Mouse (Mus musculus): ENCODE results near the gene Gm11238. TPM values are rescaled to one million over a fixed set of nuclear protein-coding genes. Genes with fewer than 3 reads are reported as not detected.
"Not testable (repeated sequence)": the region's sequence is repeated elsewhere in the genome, so short reads cannot be mapped to it uniquely, and the experiment has no call there.

The Gm11238 gene
- not detected in 2 replicates for polyA plus RNA-seq (2012; ENCODE audit: insufficient read depth, insufficient read length, missing spikeins)

- H3K4me3 ChIP-seq (ENCODE audit: insufficient read depth, low read depth, low read length); H3K4me1 ChIP-seq (ENCODE audit: control insufficient read depth, insufficient read depth, insufficient read length, low read length); H3K27ac ChIP-seq (replicated peaks; ENCODE audit: low read depth, low read length): not testable (repeated sequence)
Measured at GRCm38 (mm10) chr4:73607581-73607980, at the start of gene Gm11238. Gm11238 (plus strand) TSS chr4:73607881.

GRCm38 (mm10) chr4:73599248-73599647 lies 8.4 kb upstream of the Gm11238 start:
- H3K4me3 ChIP-seq (ENCODE audit: insufficient read depth, low read depth, low read length): no peak overlapping the region
- no peak overlapping the region for H3K27ac ChIP-seq (replicated peaks; ENCODE audit: low read depth, low read length)
- no peaks in the 10 kb centered on the region for H3K4me1 ChIP-seq (ENCODE audit: control insufficient read depth, insufficient read depth, insufficient read length, low read length)

GRCm38 (mm10) chr4:73622684-73623083 lies 15.0 kb downstream of the Gm11238 start, which contains the start of gene Gm11237:
Gm11237 (plus strand) TSS chr4:73622984.
- H3K4me1 ChIP-seq (ENCODE audit: control insufficient read depth, insufficient read depth, insufficient read length, low read length); H3K27ac ChIP-seq (replicated peaks; ENCODE audit: low read depth, low read length); H3K4me3 ChIP-seq (ENCODE audit: insufficient read depth, low read depth, low read length): not testable (repeated sequence)

GRCm38 (mm10) chr4:73637821-73638220 lies 30.1 kb downstream of the Gm11238 start, which contains the start of gene Gm11236:
Gm11236 (plus strand) TSS chr4:73638121.
- not testable (repeated sequence) for H3K4me1 ChIP-seq (ENCODE audit: control insufficient read depth, insufficient read depth, insufficient read length, low read length); H3K27ac ChIP-seq (replicated peaks; ENCODE audit: low read depth, low read length); H3K4me3 ChIP-seq (ENCODE audit: insufficient read depth, low read depth, low read length)

- not testable (repeated sequence) for H3K4me3 ChIP-seq (ENCODE audit: insufficient read depth, low read depth, low read length); H3K4me1 ChIP-seq (ENCODE audit: control insufficient read depth, insufficient read depth, insufficient read length, low read length); H3K27ac ChIP-seq (replicated peaks; ENCODE audit: low read depth, low read length)
Measured at GRCm38 (mm10) chr4:73661864-73662263, 54.2 kb downstream of the Gm11238 start.

GRCm38 (mm10) chr4:73668054-73668453 lies 60.4 kb downstream of the Gm11238 start, which contains the start of gene Gm11239:
Gm11239 (plus strand) TSS chr4:73668354.
- H3K27ac ChIP-seq (replicated peaks; ENCODE audit: low read depth, low read length); H3K4me3 ChIP-seq (ENCODE audit: insufficient read depth, low read depth, low read length); H3K4me1 ChIP-seq (ENCODE audit: control insufficient read depth, insufficient read depth, insufficient read length, low read length): not testable (repeated sequence)

GRCm38 (mm10) chr4:73683216-73683615 lies 75.5 kb downstream of the Gm11238 start, which contains the start of gene Gm428:
Gm428 (plus strand) TSS chr4:73683516.
- H3K4me3 ChIP-seq (ENCODE audit: insufficient read depth, low read depth, low read length); H3K27ac ChIP-seq (replicated peaks; ENCODE audit: low read depth, low read length); H3K4me1 ChIP-seq (ENCODE audit: control insufficient read depth, insufficient read depth, insufficient read length, low read length): not testable (repeated sequence)

Other genes starting within 250 kb of the Gm11238 start
- not detected in 2 replicates for gene Gm11487, start 202.8 kb upstream of the Gm11238 start, polyA plus RNA-seq (2012; ENCODE audit: insufficient read depth, insufficient read length, missing spikeins)
- not detected in 2 replicates for gene Gm11237, start 15.1 kb downstream of the Gm11238 start, polyA plus RNA-seq (2012; ENCODE audit: insufficient read depth, insufficient read length, missing spikeins)
- not detected in 2 replicates for gene Gm11236, start 30.2 kb downstream of the Gm11238 start, polyA plus RNA-seq (2012; ENCODE audit: insufficient read depth, insufficient read length, missing spikeins)
- gene Gm11239, start 60.5 kb downstream of the Gm11238 start, polyA plus RNA-seq (2012; ENCODE audit: insufficient read depth, insufficient read length, missing spikeins): not detected in 2 replicates
- not detected in 2 replicates for gene Gm428, start 75.6 kb downstream of the Gm11238 start, polyA plus RNA-seq (2012; ENCODE audit: insufficient read depth, insufficient read length, missing spikeins)
- not detected in 2 replicates for gene Rasef, start 183.1 kb downstream of the Gm11238 start, polyA plus RNA-seq (2012; ENCODE audit: insufficient read depth, insufficient read length, missing spikeins)